Mouse (Mus musculus) thymus, adult 2 months (tissue): Measurements from ENCODE around the gene Sobp.

ENCODE experiments used
- CTCF ChIP-seq: fragments of 200-500 bp; IDR thresholded peaks from 2 replicates; pipeline ENCODE4 v1.5.1; 2012; ENCODE audit warnings: mild to moderate bottlenecking, control low read depth, low read length, moderate library complexity, borderline replicate concordance; ENCODE audit not compliant: control insufficient read depth, poor library complexity, insufficient read depth; ENCODE audit errors: extremely low read depth
- POLR2A ChIP-seq: fragments of 200-500 bp; IDR thresholded peaks from 2 replicates; pipeline ENCODE4 v1.6.1; 2012; ENCODE audit warnings: mild to moderate bottlenecking, low read length, control low read depth, moderate library complexity; ENCODE audit not compliant: control insufficient read depth, poor library complexity, insufficient read depth; ENCODE audit errors: extremely low read depth

DNA sequence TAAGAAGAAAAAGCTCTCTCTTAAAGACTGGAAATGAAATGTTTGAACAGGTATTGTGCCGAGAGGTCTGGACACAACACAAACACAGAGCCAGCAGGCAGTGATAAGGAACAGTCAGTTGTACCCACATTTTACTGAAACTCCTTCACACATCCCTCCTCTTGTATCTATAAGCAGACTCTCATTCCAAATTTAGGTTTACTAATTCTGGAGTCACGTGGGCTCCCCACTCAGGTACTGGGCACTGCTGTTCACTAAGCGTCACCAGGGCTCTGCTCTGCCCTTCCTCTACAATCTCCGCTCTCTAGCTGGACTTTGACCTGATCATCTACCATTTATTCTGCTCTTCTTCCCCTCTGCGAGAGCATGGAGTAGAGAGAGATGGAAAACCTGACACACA lies 15.4 kb downstream of the Sobp start:
- TF ChIP-seq CTCF, result no peak
- no peak for TF ChIP-seq POLR2A
